Mouse (Mus musculus): ENCODE data around the gene Yif1a.
A peak's percentile ranks its signal among the peaks of the same experiment; 100 is the strongest.

Gene Yif1a

GRCm38 (mm10) chr19:5087884-5088728 is at the start of gene Yif1a:
TSS of gene Yif1a (plus strand) at chr19:5088538.
- peak; percentile 92 for DNase-seq

- peak; percentile 88 for DNase-seq
Observed at GRCm38 (mm10) chr19:5038709-5039156, 49.6 kb upstream of the Yif1a start, which contains the start of the genes B4gat1 and AC124502.3. TSS of gene B4gat1 (plus strand) at chr19:5038826. TSS of gene AC124502.3 (plus strand) at chr19:5038891.

GRCm38 (mm10) chr19:5039301-5040114 is 48.8 kb upstream of the Yif1a start:
- DNase-seq: no peak

GRCm38 (mm10) chr19:5040862-5041523 is 47.3 kb upstream of the Yif1a start, which contains the start of gene Brms1:
TSS of gene Brms1 (plus strand) at chr19:5041354.
- peak; percentile 87 for DNase-seq

GRCm38 (mm10) chr19:5041588-5041987 is 46.8 kb upstream of the Yif1a start:
- DNase-seq: no peak

GRCm38 (mm10) chr19:5045531-5045930 is 42.8 kb upstream of the Yif1a start:
- DNase-seq: no peak

- DNase-seq: no peak
Observed at GRCm38 (mm10) chr19:5048138-5049056, 39.9 kb upstream of the Yif1a start.

GRCm38 (mm10) chr19:5049325-5049724 is 39.0 kb upstream of the Yif1a start:
- DNase-seq: no peak

- peak; percentile 26 for DNase-seq
Observed at GRCm38 (mm10) chr19:5050047-5050905, 38.1 kb upstream of the Yif1a start, which contains the start of gene Rin1. TSS of gene Rin1 (plus strand) at chr19:5050481.

- DNase-seq: peak; percentile 17
Observed at GRCm38 (mm10) chr19:5051031-5051430, 37.3 kb upstream of the Yif1a start.

GRCm38 (mm10) chr19:5051515-5051914 is 36.8 kb upstream of the Yif1a start:
- no peak for DNase-seq

- DNase-seq: no peak
Observed at GRCm38 (mm10) chr19:5052166-5052822, 36.0 kb upstream of the Yif1a start.

- no peak for DNase-seq
Observed at GRCm38 (mm10) chr19:5052853-5053252, 35.5 kb upstream of the Yif1a start.

- DNase-seq: peak; percentile 71
Observed at GRCm38 (mm10) chr19:5053909-5054308, 34.4 kb upstream of the Yif1a start.

- peak; percentile 42 for DNase-seq
Observed at GRCm38 (mm10) chr19:5056251-5056650, 32.1 kb upstream of the Yif1a start.

- DNase-seq: no peak
Observed at GRCm38 (mm10) chr19:5057876-5058775, 30.2 kb upstream of the Yif1a start.

GRCm38 (mm10) chr19:5058801-5059771 is 29.3 kb upstream of the Yif1a start:
- peak; percentile 38 for DNase-seq

All from liver (tissue).